Mouse (Mus musculus) MEL (cell line): ENCODE measurements at regions not wholly inside any gene's neighbourhood (a gene's known extent, or its start where the extent isn't known, plus 50 kb on each side); places are given as distances from the start of the nearest gene placed in this dataset.

Experiments
- DNase-seq: peaks from one replicate; pipeline ENCODE4 v3.0.0; 2011; ENCODE audit warnings: low read depth, low spot score
- H3K27ac ChIP-seq: 2 replicates; pipeline ENCODE4 v1.5.1; 2012; ENCODE audit warnings: low read depth, mild to moderate bottlenecking, control low read depth, low read length, moderate library complexity; ENCODE audit not compliant: control insufficient read depth
- H3K27me3 ChIP-seq, 2 experiments: fragments of 150-350 bp in 1 of 2; sonication (generic) in 1 of 2; 2 replicates each; pipeline ENCODE4 v1.6.1; 2012; ENCODE audit warnings: low read length in 2 of 2, mild to moderate bottlenecking in 2 of 2, improper control_type of control experiment in 1 of 2, moderate library complexity in 1 of 2; ENCODE audit not compliant: insufficient read depth in 2 of 2, control insufficient read depth in 1 of 2
- H3K36me3 ChIP-seq, 2 experiments: 2 replicates each; pipeline ENCODE4 v1.6.1; 2012 to 2014; ENCODE audit warnings: low read length in 2 of 2, improper control_type of control experiment in 1 of 2, inconsistent platforms in 1 of 2, mild to moderate bottlenecking in 1 of 2; ENCODE audit not compliant: insufficient read depth in 2 of 2, control insufficient read depth in 1 of 2
- H3K4me1 ChIP-seq, 2 experiments: fragments of 150-350 bp in 1 of 2; sonication (generic) in 1 of 2; 2 replicates each; pipeline ENCODE4 v1.6.1; 2012; ENCODE audit warnings: low read length in 2 of 2, improper control_type of control experiment in 1 of 2, mild to moderate bottlenecking in 1 of 2; ENCODE audit not compliant: insufficient read depth in 2 of 2, control insufficient read depth in 1 of 2
- H3K4me3 ChIP-seq, 2 experiments: fragments of 150-350 bp in 1 of 2; sonication (generic) in 1 of 2; 2 replicates each; pipeline ENCODE4 v1.5.1; 2012; ENCODE audit warnings: low read depth in 2 of 2, low read length in 2 of 2, mild to moderate bottlenecking in 2 of 2, moderate library complexity in 2 of 2, control low read depth in 1 of 2, improper control_type of control experiment in 1 of 2; ENCODE audit not compliant: control insufficient read depth in 1 of 2, insufficient read depth in 1 of 2
- H3K79me2 ChIP-seq: 2 replicates; pipeline ENCODE4 v1.6.1; 2012; ENCODE audit warnings: mild to moderate bottlenecking, low read length, moderate library complexity; ENCODE audit not compliant: control insufficient read depth, poor library complexity, insufficient read depth
- H3K9ac ChIP-seq: 2 replicates; pipeline ENCODE4 v1.6.1; 2012; ENCODE audit warnings: low read depth, mild to moderate bottlenecking, control low read depth, low read length, moderate library complexity; ENCODE audit not compliant: control insufficient read depth, poor library complexity, severe bottlenecking
- H3K9me3 ChIP-seq: fragments of 150-350 bp; sonication (generic); replicated peaks from 2 replicates; pipeline ENCODE4 v1.6.1; 2012; ENCODE audit warnings: mild to moderate bottlenecking, low read length, improper control_type of control experiment, moderate library complexity; ENCODE audit not compliant: insufficient read depth
- BHLHE40 ChIP-seq: IDR thresholded peaks from 2 replicates; pipeline ENCODE4 v1.6.1; 2012; ENCODE audit warnings: low read depth, mild to moderate bottlenecking, inconsistent platforms, low read length, improper control_type of control experiment, borderline replicate concordance
- CHD1 ChIP-seq: IDR thresholded peaks from 2 replicates; pipeline ENCODE4 v1.6.1; 2012; ENCODE audit warnings: low read depth, mild to moderate bottlenecking, inconsistent platforms, low read length, improper control_type of control experiment
- CTCF ChIP-seq, 3 experiments: IDR thresholded peaks in 2 of 3; conservative IDR thresholded peaks in 1 of 3; 2 replicates each; pipeline ENCODE4 v1.5.1; 2011 to 2012; ENCODE audit warnings: low read length in 3 of 3, low read depth in 2 of 3, mild to moderate bottlenecking in 2 of 3, improper control_type of control experiment in 1 of 3, inconsistent platforms in 1 of 3, mixed read lengths in 1 of 3, moderate library complexity in 1 of 3; ENCODE audit not compliant: control insufficient read depth in 1 of 3, insufficient read depth in 1 of 3, poor library complexity in 1 of 3, severe bottlenecking in 1 of 3
- E2F4 ChIP-seq: IDR thresholded peaks from 2 replicates; pipeline ENCODE4 v1.6.1; 2011; ENCODE audit warnings: low read depth, low read length, improper control_type of control experiment, borderline replicate concordance
- ELF1 ChIP-seq: IDR thresholded peaks from 2 replicates; pipeline ENCODE4 v1.6.1; 2014; ENCODE audit warnings: low read depth, mild to moderate bottlenecking, inconsistent platforms, low read length, improper control_type of control experiment, moderate library complexity
- EP300 ChIP-seq, 2 experiments: IDR thresholded peaks; 2 replicates each; pipeline ENCODE4 v1.6.1; 2011; ENCODE audit warnings: improper control_type of control experiment in 2 of 2, low read length in 2 of 2, low read depth in 1 of 2, mild to moderate bottlenecking in 1 of 2
- ETS1 ChIP-seq: IDR thresholded peaks from 2 replicates; pipeline ENCODE4 v1.6.1; 2012; ENCODE audit warnings: low read depth, mild to moderate bottlenecking, inconsistent platforms, low read length, improper control_type of control experiment, moderate library complexity
- GABPA ChIP-seq: IDR thresholded peaks from 2 replicates; pipeline ENCODE4 v1.6.1; 2012; ENCODE audit warnings: low read depth, mild to moderate bottlenecking, inconsistent platforms, low read length, improper control_type of control experiment, moderate library complexity
- GATA1 ChIP-seq: IDR thresholded peaks from 2 replicates; pipeline ENCODE4 v1.6.1; 2011; ENCODE audit warnings: low read depth, low read length, improper control_type of control experiment
- HCFC1 ChIP-seq: IDR thresholded peaks from 2 replicates; pipeline ENCODE4 v1.6.1; 2012; ENCODE audit warnings: low read depth, mild to moderate bottlenecking, inconsistent platforms, low read length, improper control_type of control experiment, moderate library complexity
- JUND ChIP-seq: IDR thresholded peaks from 2 replicates; pipeline ENCODE4 v1.6.1; 2011; ENCODE audit warnings: low read depth, mild to moderate bottlenecking, improper control_type of control experiment, low read length
- KAT2A ChIP-seq: conservative IDR thresholded peaks from 2 replicates; pipeline ENCODE4 v1.6.1; 2012; ENCODE audit warnings: low read depth, low read length, improper control_type of control experiment, inconsistent platforms
- MAFK ChIP-seq: IDR thresholded peaks from 2 replicates; pipeline ENCODE4 v1.6.1; 2011; ENCODE audit warnings: low read depth, mild to moderate bottlenecking, low read length, improper control_type of control experiment, borderline replicate concordance
- MAX ChIP-seq: IDR thresholded peaks from 2 replicates; pipeline ENCODE4 v1.6.1; 2011; ENCODE audit warnings: low read length, improper control_type of control experiment
- MYB ChIP-seq: IDR thresholded peaks from 2 replicates; pipeline ENCODE4 v1.6.1; 2011; ENCODE audit warnings: mild to moderate bottlenecking, low read depth, low read length, improper control_type of control experiment
- NELFE ChIP-seq: IDR thresholded peaks from 2 replicates; pipeline ENCODE4 v1.6.1; 2011; ENCODE audit warnings: low read depth, low read length, improper control_type of control experiment
- NRF1 ChIP-seq: IDR thresholded peaks from 2 replicates; pipeline ENCODE4 v1.6.1; 2014; ENCODE audit warnings: low read depth, mild to moderate bottlenecking, inconsistent platforms, low read length, improper control_type of control experiment, moderate library complexity; ENCODE audit not compliant: poor library complexity, insufficient read depth, severe bottlenecking
- POLR2A ChIP-seq, 2 experiments: IDR thresholded peaks; 2 replicates each; pipeline ENCODE4 v1.6.1; 2011 to 2012; ENCODE audit warnings: low read length in 2 of 2, mild to moderate bottlenecking in 2 of 2, control low read depth in 1 of 2, improper control_type of control experiment in 1 of 2, low read depth in 1 of 2, moderate library complexity in 1 of 2; ENCODE audit not compliant: control insufficient read depth in 1 of 2, insufficient read depth in 1 of 2, poor library complexity in 1 of 2
- POLR2AphosphoS2 ChIP-seq: IDR thresholded peaks from 2 replicates; pipeline ENCODE4 v1.6.1; 2011; ENCODE audit warnings: low read length, improper control_type of control experiment
- POLR2AphosphoS5 ChIP-seq: IDR thresholded peaks from 2 replicates; pipeline ENCODE4 v1.6.1; 2012; ENCODE audit warnings: low read depth, borderline replicate concordance, mild to moderate bottlenecking, inconsistent platforms, low read length, moderate library complexity, mixed read lengths
- RAD21 ChIP-seq: IDR thresholded peaks from 2 replicates; pipeline ENCODE4 v1.6.1; 2011; ENCODE audit warnings: mild to moderate bottlenecking, low read depth, low read length, improper control_type of control experiment
- RCOR1 ChIP-seq: IDR thresholded peaks from 2 replicates; pipeline ENCODE4 v1.6.1; 2012; ENCODE audit warnings: low read depth, mild to moderate bottlenecking, inconsistent platforms, low read length, improper control_type of control experiment
- SIN3A ChIP-seq: IDR thresholded peaks from 2 replicates; pipeline ENCODE4 v1.6.1; 2012; ENCODE audit warnings: low read length, improper control_type of control experiment, inconsistent platforms
- TAL1 ChIP-seq: IDR thresholded peaks from 2 replicates; pipeline ENCODE4 v1.6.1; 2012; ENCODE audit warnings: mild to moderate bottlenecking, inconsistent platforms, low read length, moderate library complexity, mixed read lengths
- TBP ChIP-seq: IDR thresholded peaks from 2 replicates; pipeline ENCODE4 v1.8.0; 2011; ENCODE audit warnings: low read depth, low read length, improper control_type of control experiment
- TCF12 ChIP-seq: IDR thresholded peaks from 2 replicates; pipeline ENCODE4 v1.6.1; 2014; ENCODE audit warnings: low read depth, mild to moderate bottlenecking, inconsistent platforms, low read length, improper control_type of control experiment, moderate library complexity
- ZKSCAN1 ChIP-seq: IDR thresholded peaks from 2 replicates; pipeline ENCODE4 v1.6.1; 2012; ENCODE audit warnings: low read depth, mild to moderate bottlenecking, inconsistent platforms, low read length, improper control_type of control experiment, moderate library complexity
- ZMIZ1 ChIP-seq: IDR thresholded peaks from 2 replicates; pipeline ENCODE4 v1.6.1; 2012; ENCODE audit warnings: low read depth, mild to moderate bottlenecking, inconsistent platforms, low read length, improper control_type of control experiment, moderate library complexity

- no peak for DNase-seq
- H3K27ac ChIP-seq: no peak overlapping the region
- no peak overlapping the region for H3K4me3 ChIP-seq
- H3K36me3 ChIP-seq: no peaks in the 10 kb centered on the region
- no peaks in the 10 kb centered on the region for H3K79me2 ChIP-seq
- no peaks in the 10 kb centered on the region for H3K4me1 ChIP-seq
- no peak for TF ChIP-seq GATA1
- no peak for TF ChIP-seq NELFE
- no peak for TF ChIP-seq ZKSCAN1
- no peak for TF ChIP-seq E2F4
- TF ChIP-seq EP300 (IDR thresholded peaks at IDR 0.05; ENCODE audit: low read depth in 1 of 2, low read length in 2 of 2): no peak
- TF ChIP-seq CHD1: no peak
- TF ChIP-seq POLR2A (IDR thresholded peaks at IDR 0.05; ENCODE audit: control insufficient read depth in 1 of 2, insufficient read depth in 1 of 2, low read depth in 1 of 2, low read length in 2 of 2, poor library complexity in 1 of 2): no peak
- TF ChIP-seq TCF12: no peak
- TF ChIP-seq MYB: no peak
- no peak for TF ChIP-seq MAX
- TF ChIP-seq ETS1: no peak
- TF ChIP-seq SIN3A: no peak
- TF ChIP-seq ZMIZ1: no peak
- TF ChIP-seq KAT2A: no peak
- no peak for TF ChIP-seq GABPA
- no peak for TF ChIP-seq JUND
- TF ChIP-seq CTCF (IDR thresholded peaks at IDR 0.05 in 2 of 3, conservative IDR thresholded peaks at IDR 0.05 in 1 of 3; ENCODE audit: control insufficient read depth in 1 of 3, insufficient read depth in 1 of 3, low read depth in 2 of 3, low read length in 3 of 3, poor library complexity in 1 of 3, severe bottlenecking in 1 of 3): no peak
- no peak for TF ChIP-seq POLR2AphosphoS5
- no peak for TF ChIP-seq POLR2AphosphoS2
- no peaks in the 10 kb centered on the region for H3K9me3 ChIP-seq
- no peak overlapping the region for H3K9ac ChIP-seq
- H3K27me3 ChIP-seq: no peaks in the 10 kb centered on the region
These were observed 243.5 kb downstream of the Atp6ap1l start for GRCm38 (mm10) chr13:90661567-90662141.

GRCm38 (mm10) chr13:90660950-90661349, 244.2 kb downstream of the Atp6ap1l start:
- Histone ChIP-seq H3K9me3 (no peaks in the 10 kb centered on the region), H3K27ac (no peak overlapping the region), H3K79me2 (no peaks in the 10 kb centered on the region), H3K27me3 (no peaks in the 10 kb centered on the region), H3K4me3 (no peak overlapping the region), H3K36me3 (no peaks in the 10 kb centered on the region), H3K4me1 (no peaks in the 10 kb centered on the region), H3K9ac (no peak overlapping the region)
- TF ChIP-seq MAFK (no peak), GATA1 (no peak), MAX (no peak), POLR2AphosphoS5 (no peak), TAL1 (no peak), RCOR1 (no peak), TBP (no peak), HCFC1 (no peak), NRF1 (no peak), TCF12 (no peak), SIN3A (no peak), MYB (no peak), RAD21 (no peak), BHLHE40 (no peak), JUND (no peak), E2F4 (no peak), CTCF (IDR thresholded peaks at IDR 0.05 in 2 of 3, conservative IDR thresholded peaks at IDR 0.05 in 1 of 3; ENCODE audit: control insufficient read depth in 1 of 3, insufficient read depth in 1 of 3, low read depth in 2 of 3, low read length in 3 of 3, poor library complexity in 1 of 3, severe bottlenecking in 1 of 3) (no peak), ELF1 (no peak)
- no peak for DNase-seq
